Mouse (Mus musculus) ES-Bruce4 (cell line): ENCODE results near the gene Sfi1.

Experiments
- CTCF ChIP-seq: IDR thresholded peaks from one replicate; pipeline ENCODE4 v1.8.1; 2011; ENCODE audit warnings: low read depth, low read length
- EP300 ChIP-seq: IDR thresholded peaks from 2 replicates; pipeline ENCODE4 v1.6.1; 2011; ENCODE audit warnings: low read depth, low read length; ENCODE audit not compliant: insufficient read depth
- POLR2A ChIP-seq: IDR thresholded peaks from one replicate; pipeline ENCODE4 v1.8.1; 2011; ENCODE audit warnings: low read length; ENCODE audit not compliant: insufficient read depth

DNA sequence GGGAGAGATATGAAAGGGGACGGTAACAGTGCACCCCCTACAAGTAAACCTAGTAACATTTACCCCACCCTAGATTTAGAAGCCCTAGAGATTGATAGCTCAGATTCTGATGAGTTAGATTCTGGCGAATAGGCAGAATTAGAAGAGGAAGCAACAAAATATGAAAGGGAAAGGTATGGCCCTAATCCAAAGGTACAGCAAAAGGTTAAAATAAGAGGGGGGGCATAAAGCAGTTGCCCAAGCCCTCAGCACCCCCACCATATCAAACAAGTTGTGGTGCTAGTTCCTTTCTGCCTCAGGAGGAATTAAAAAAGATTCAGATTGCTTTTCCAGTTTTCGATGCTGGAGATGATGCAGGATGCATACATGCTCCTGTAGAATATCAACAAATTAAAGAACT is 87.1 kb downstream of the Sfi1 start:
- TF ChIP-seq EP300 (no peak), CTCF (no peak), POLR2A (no peak)
